Mouse (Mus musculus) forebrain, postnatal 0 days (tissue): ENCODE measurements around the gene Gab1. TPM values are rescaled to one million over a fixed set of nuclear protein-coding genes. Genes with fewer than 3 reads are reported as not detected.
A peak's percentile ranks its signal among the peaks of the same experiment; 100 is the strongest.

Source experiments
- ATAC-seq: fragments of 200-750 bp; cut with Nextera tagmentation; 2 replicates; pipeline ENCODE4 v1.8.0; 2017; ENCODE audit warnings: mild to moderate bottlenecking, moderate library complexity
- DNase-seq: peaks from one replicate; pipeline ENCODE4 v3.0.0-alpha.2; 2015
- H3K27ac ChIP-seq: fragments of 300-500 bp; sonication (generic); 2 replicates; pipeline ENCODE4 v1.5.1; 2014; ENCODE audit warnings: low read depth, mild to moderate bottlenecking, antibody characterized with exemption, low read length, moderate library complexity, mixed read lengths
- H3K27me3 ChIP-seq: fragments of 300-500 bp; sonication (generic); 2 replicates; pipeline ENCODE4 v1.6.1; 2014; ENCODE audit warnings: mild to moderate bottlenecking, low read length, mixed read lengths; ENCODE audit not compliant: insufficient read depth
- H3K36me3 ChIP-seq: fragments of 300-500 bp; sonication (generic); 2 replicates; pipeline ENCODE4 v1.6.1; 2014; ENCODE audit warnings: mild to moderate bottlenecking, moderate library complexity; ENCODE audit not compliant: insufficient read depth
- H3K4me1 ChIP-seq: fragments of 300-500 bp; sonication (generic); 2 replicates; pipeline ENCODE4 v1.6.1; 2014; ENCODE audit warnings: antibody characterized with exemption; ENCODE audit not compliant: insufficient read depth
- H3K4me2 ChIP-seq: fragments of 300-500 bp; sonication (generic); 2 replicates; pipeline ENCODE4 v1.6.1; 2014; ENCODE audit warnings: low read depth, mild to moderate bottlenecking, moderate library complexity
- H3K4me3 ChIP-seq: fragments of 300-500 bp; sonication (generic); 2 replicates; pipeline ENCODE4 v1.5.1; 2014; ENCODE audit warnings: low read depth, low read length, mixed read lengths
- H3K9ac ChIP-seq: fragments of 300-500 bp; sonication (generic); 2 replicates; pipeline ENCODE4 v1.6.1; 2014; ENCODE audit warnings: mild to moderate bottlenecking
- H3K9me3 ChIP-seq: fragments of 300-500 bp; sonication (generic); 2 replicates; pipeline ENCODE4 v1.6.1; 2016; ENCODE audit warnings: low read length
- CTCF ChIP-seq: sonication (generic); IDR thresholded peaks from 2 replicates; pipeline ENCODE4 v1.5.1; 2016; ENCODE audit warnings: antibody characterized with exemption, control low read depth, low read depth
- WGBS: fragments of 180-500 bp; shearing (Covaris S2); extraction: QIAGEN DNeasy Blood & Tissue Kit; methylation state at CpG from one replicate; pipeline ENCODE4 v1.1.7; 2014; 5-methylcytosine and 5-hydroxymethylcytosine counted together
- polyA plus RNA-seq: library from polyadenylated mRNA; unstranded; fragments of >200 nt; fragmentation: Nextera tagmentation; extraction: Ambion mirVana; gene quantifications from 2 replicates; pipeline ENCODE4 v1.2.1, GENCODE M21; 2015
- total RNA-seq: library from RNA; depleted of rRNA; stranded (reverse); fragments of >200 nt; gene quantifications from 2 replicates; pipeline ENCODE4 v1.2.3, GENCODE M21; 2014

Gene Gab1
- total and polyA plus RNA-seq, 2 experiments from 2014 or later: 9.8 to 15.7 TPM

DNA sequence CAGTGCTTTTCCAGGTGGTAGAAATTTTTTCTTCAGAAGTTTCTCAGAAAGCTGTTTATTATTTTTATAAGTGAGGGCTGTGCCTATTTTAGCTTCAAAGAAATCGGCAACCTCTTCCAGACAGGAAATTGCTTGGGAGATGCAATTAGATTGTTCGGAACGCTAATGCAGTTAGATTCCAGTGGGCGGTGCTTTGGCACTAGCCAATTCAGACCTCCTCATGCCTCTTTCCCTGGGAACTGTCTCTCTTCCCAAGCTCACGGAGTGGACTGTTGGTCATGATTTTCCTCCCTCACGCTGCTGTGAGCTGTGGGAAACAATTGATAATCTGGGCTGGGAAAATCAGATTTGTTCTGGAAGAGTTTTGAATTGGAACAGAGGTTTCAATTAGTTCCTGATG lies 15.1 kb upstream of the Gab1 start:
- WGBS: 22% methylated on average over 6 of the region's 6 CpGs
- no peak overlapping the region for H3K4me2 ChIP-seq

DNA sequence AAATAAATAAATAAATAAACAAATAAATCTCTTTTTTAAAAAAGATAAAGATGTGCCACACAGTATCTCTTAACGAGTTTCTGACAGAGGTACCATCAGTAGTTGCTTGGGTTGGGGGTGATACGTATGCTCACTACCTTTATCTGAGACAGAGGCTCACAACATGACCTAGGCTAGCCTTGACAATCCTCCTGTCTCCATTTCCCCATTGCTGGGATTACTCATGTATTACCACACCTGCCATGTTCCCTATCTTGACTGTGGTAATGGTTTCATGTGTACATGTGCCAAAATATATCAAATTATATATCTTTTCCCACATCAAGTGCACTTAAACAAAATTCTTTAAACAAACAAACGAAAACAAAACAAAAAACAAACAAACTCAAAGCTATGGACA lies 14.2 kb upstream of the Gab1 start:
- H3K4me3 ChIP-seq: no peak overlapping the region
- DNase-seq: no peak
- WGBS: 85% methylated on average over 3 of the region's 3 CpGs
- H3K4me2 ChIP-seq: no peak overlapping the region
- ATAC-seq: no peak
- TF ChIP-seq CTCF: no peak
- H3K9me3 ChIP-seq: no peaks in the 10 kb centered on the region
- H3K36me3 ChIP-seq: no peaks in the 10 kb centered on the region
- no peak overlapping the region for H3K9ac ChIP-seq
- H3K27me3 ChIP-seq: no peaks in the 10 kb centered on the region
- H3K27ac ChIP-seq: no peak overlapping the region
- no peaks in the 10 kb centered on the region for H3K4me1 ChIP-seq

More for the DNA sequence above, 15.1 kb upstream of the Gab1 start:
- no peak overlapping the region for H3K9ac ChIP-seq
- H3K27me3 ChIP-seq: no peaks in the 10 kb centered on the region
- no peak overlapping the region for H3K4me3 ChIP-seq
- no peaks in the 10 kb centered on the region for H3K4me1 ChIP-seq
- no peak for TF ChIP-seq CTCF
- no peak for ATAC-seq
- H3K9me3 ChIP-seq: no peaks in the 10 kb centered on the region
- peak; percentile 19 for DNase-seq
- no peak overlapping the region for H3K27ac ChIP-seq
- no peaks in the 10 kb centered on the region for H3K36me3 ChIP-seq

DNA sequence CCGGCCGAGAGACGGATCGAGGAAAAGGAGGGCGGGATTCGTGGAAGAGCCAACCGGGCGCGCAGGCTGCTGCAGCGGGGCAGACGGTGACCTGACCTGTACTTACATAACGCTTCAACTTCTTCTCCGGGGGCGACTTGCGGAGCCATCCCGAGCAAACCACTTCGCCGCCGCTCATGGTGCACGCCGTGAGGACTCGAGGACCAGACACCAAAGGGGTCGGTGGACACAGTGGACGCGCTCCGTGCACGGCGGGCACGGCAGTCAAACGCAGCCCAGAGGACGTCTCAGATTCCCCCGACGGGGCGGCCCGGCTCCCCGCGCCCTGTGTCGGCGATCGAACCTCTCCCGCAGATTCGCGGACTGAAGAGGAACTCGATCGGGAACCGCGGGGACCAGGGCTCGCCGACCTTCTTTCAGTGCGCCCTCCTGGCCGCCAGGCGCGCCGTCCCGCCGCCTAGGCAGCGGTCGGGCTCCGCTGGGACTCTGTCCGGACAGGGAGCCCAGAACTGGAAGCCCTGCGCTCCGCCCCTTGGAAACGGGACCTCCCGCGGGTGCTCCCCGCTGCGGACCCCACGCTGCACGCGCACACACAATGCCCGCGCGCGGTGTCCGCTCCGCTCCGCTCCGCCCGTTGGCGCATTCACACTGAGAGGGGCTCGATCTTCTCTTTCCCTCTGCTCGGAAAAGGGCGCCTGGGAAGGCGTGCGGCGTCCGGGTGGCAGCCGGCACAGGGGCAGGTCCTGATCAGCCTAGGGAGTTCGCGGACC lies 708 bp downstream of the Gab1 start:
- peak; percentile 59 for ATAC-seq
- under 1% methylated on average over 87 of the region's 90 CpGs for WGBS
- H3K36me3 ChIP-seq: no peaks in the 10 kb centered on the region
- peak; percentile 53 for TF ChIP-seq CTCF
- peak overlapping the region; percentile 70 for H3K9ac ChIP-seq
- H3K9me3 ChIP-seq: no peaks in the 10 kb centered on the region
- H3K27me3 ChIP-seq: no peaks in the 10 kb centered on the region
- peak overlapping the region; percentile 89 for H3K27ac ChIP-seq
- DNase-seq: peak; percentile 63
- H3K4me2 ChIP-seq: peak overlapping the region; percentile 74
- H3K4me1 ChIP-seq: no peaks in the 10 kb centered on the region; the same call in 1 of the 2 replicates
- peak overlapping the region; percentile 78 for H3K4me3 ChIP-seq

DNA sequence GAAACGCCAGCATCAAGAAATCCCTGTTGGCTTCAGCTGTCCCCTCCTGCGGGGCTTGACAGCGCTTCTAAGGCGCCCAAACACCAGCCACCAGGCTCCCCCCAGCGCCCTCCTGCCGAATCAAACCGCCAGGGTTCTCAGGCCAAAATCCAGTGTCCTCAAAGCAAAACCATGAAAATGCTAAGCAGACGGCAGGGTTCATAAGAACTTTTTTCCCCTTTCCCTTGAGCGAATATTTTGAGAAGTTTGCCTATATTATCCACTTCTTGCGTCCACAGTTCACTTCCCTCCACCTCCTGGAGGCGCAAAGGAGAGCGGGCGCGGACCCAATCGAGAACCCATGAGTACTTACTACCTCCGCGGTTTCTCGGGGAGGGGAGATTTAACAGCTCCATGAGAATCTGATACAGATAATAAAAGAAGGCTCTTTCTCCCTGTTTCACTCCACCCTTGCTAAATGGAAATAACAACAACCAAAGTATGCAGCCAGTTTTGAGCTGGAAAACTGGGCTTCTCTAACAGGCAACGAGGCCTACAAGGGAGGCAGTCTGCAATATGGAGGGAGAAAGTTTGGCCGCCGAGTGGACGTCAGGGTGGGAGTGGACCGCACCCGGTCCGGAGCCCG lies 1.4 kb downstream of the Gab1 start:
- Histone ChIP-seq H3K27ac (peak overlapping the region; percentile 89; the same call in 1 of the 2 replicates), H3K36me3 (no peaks in the 10 kb centered on the region), H3K9ac (peak overlapping the region; percentile 70), H3K27me3 (no peaks in the 10 kb centered on the region), H3K4me2 (peak overlapping the region; percentile 74), H3K9me3 (no peaks in the 10 kb centered on the region), H3K4me3 (peak overlapping the region; percentile 78), H3K4me1 (no peaks in the 10 kb centered on the region; the same call in 1 of the 2 replicates)
- WGBS: 3% methylated on average over 26 of the region's 26 CpGs
- ATAC-seq (no peak), DNase-seq (peak; percentile 64)
- peak; percentile 39 for TF ChIP-seq CTCF

GRCm38 (mm10) chr8:80878146-80878545 lies 2.2 kb downstream of the Gab1 start:
- ATAC-seq: no peak
- no peak for TF ChIP-seq CTCF
- Histone ChIP-seq H3K9me3 (no peaks in the 10 kb centered on the region), H3K27ac (no peak overlapping the region), H3K4me2 (peak overlapping the region; percentile 74), H3K9ac (peak overlapping the region; percentile 70; the same call in 1 of the 2 replicates), H3K27me3 (no peaks in the 10 kb centered on the region), H3K4me1 (no peaks in the 10 kb centered on the region; the same call in 1 of the 2 replicates), H3K36me3 (no peaks in the 10 kb centered on the region), H3K4me3 (peak overlapping the region; percentile 78)
- 26% methylated on average over 9 of the region's 9 CpGs for WGBS
- peak; percentile 24 for DNase-seq

- ATAC-seq: no peak
- H3K9me3 ChIP-seq: no peaks in the 10 kb centered on the region
- no peak for TF ChIP-seq CTCF
- H3K27me3 ChIP-seq: no peaks in the 10 kb centered on the region
- WGBS: 79% methylated on average over 6 of the region's 6 CpGs
- no peak for DNase-seq
- no peaks in the 10 kb centered on the region for H3K36me3 ChIP-seq
- H3K4me1 ChIP-seq: peaks cover 4% of the 10 kb centered on the region; the same call in 1 of the 2 replicates
- H3K9ac ChIP-seq: no peak overlapping the region
- no peak overlapping the region for H3K4me2 ChIP-seq
- no peak overlapping the region for H3K27ac ChIP-seq
- no peak overlapping the region for H3K4me3 ChIP-seq
Measured at GRCm38 (mm10) chr8:80875537-80875936, 4.8 kb downstream of the Gab1 start.
